Mouse (Mus musculus) limb, embryonic 14.5 days (tissue): ENCODE measurements around the gene 1700018B08Rik. TPM values are rescaled to one million over a fixed set of nuclear protein-coding genes. Genes with fewer than 3 reads are reported as not detected.

Experiments used
- ATAC-seq: fragments of 200-750 bp; cut with Nextera tagmentation; 2 replicates; pipeline ENCODE4 v1.8.0; 2017; ENCODE audit warnings: low read depth, moderate number of reproducible peaks, moderate TSS enrichment; ENCODE audit not compliant: low FRiP score
- DNase-seq: peaks from one replicate; pipeline ENCODE4 v3.0.0-alpha.2; 2015; ENCODE audit warnings: low spot score
- H3K27ac ChIP-seq: fragments of 300-500 bp; sonication (generic); replicated peaks from 2 replicates; pipeline ENCODE4 v1.5.1; 2014; ENCODE audit warnings: low read depth, mild to moderate bottlenecking, low read length, moderate library complexity, mixed read lengths
- H3K27me3 ChIP-seq: fragments of 300-500 bp; sonication (generic); 2 replicates; pipeline ENCODE4 v1.6.1; 2014; ENCODE audit warnings: low read length, mixed read lengths; ENCODE audit not compliant: control insufficient read depth, insufficient read depth
- H3K36me3 ChIP-seq: fragments of 300-500 bp; sonication (generic); 2 replicates; pipeline ENCODE4 v1.6.1; 2014; ENCODE audit warnings: mild to moderate bottlenecking, low read length, moderate library complexity, mixed read lengths; ENCODE audit not compliant: control insufficient read depth, insufficient read depth
- H3K4me1 ChIP-seq: fragments of 300-500 bp; sonication (generic); 2 replicates; pipeline ENCODE4 v1.6.1; 2014; ENCODE audit warnings: antibody characterized with exemption, low read length, mixed read lengths; ENCODE audit not compliant: control insufficient read depth, insufficient read depth
- H3K4me2 ChIP-seq: fragments of 300-500 bp; sonication (generic); replicated peaks from 2 replicates; pipeline ENCODE4 v1.6.1; 2014; ENCODE audit warnings: low read depth, mild to moderate bottlenecking, low read length, moderate library complexity; ENCODE audit not compliant: severe bottlenecking
- H3K4me3 ChIP-seq: fragments of 300-500 bp; sonication (generic); replicated peaks from 2 replicates; pipeline ENCODE4 v1.5.1; 2014; ENCODE audit warnings: low read length
- H3K9ac ChIP-seq: fragments of 300-500 bp; sonication (generic); 2 replicates; pipeline ENCODE4 v1.6.1; 2014; ENCODE audit warnings: mild to moderate bottlenecking, low read depth, low read length, moderate library complexity; ENCODE audit not compliant: severe bottlenecking
- H3K9me3 ChIP-seq: fragments of 300-500 bp; sonication (generic); 2 replicates; pipeline ENCODE4 v1.6.1; 2016; ENCODE audit warnings: low read length; ENCODE audit not compliant: control insufficient read depth
- POLR2A ChIP-seq: fragments of 200-500 bp; IDR thresholded peaks from 2 replicates; pipeline ENCODE4 v1.8.0; 2012; ENCODE audit warnings: inconsistent platforms, mild to moderate bottlenecking, moderate library complexity, borderline replicate concordance; ENCODE audit not compliant: insufficient read depth, insufficient read length; ENCODE audit errors: extremely low read depth
- WGBS: fragments of 180-500 bp; shearing (Covaris S2); extraction: QIAGEN DNeasy Blood & Tissue Kit; methylation state at CpG from one replicate; pipeline ENCODE4 v1.1.7; 2014; 5-methylcytosine and 5-hydroxymethylcytosine counted together
- polyA plus RNA-seq, 2 experiments: library from polyadenylated mRNA; depleted of rRNA in 1 of 2; stranded (reverse) in 1 of 2; unstranded in 1 of 2; fragments of >200 nt; fragmentation: Nextera tagmentation in 1 of 2; extraction: Ambion mirVana in 1 of 2; gene quantifications; 2 replicates each; pipeline versions ENCODE4 v1.2.1 to v1.2.3; 2012 to 2014

1700018B08Rik gene
- polyA plus RNA-seq, 2 experiments: not detected

DNA sequence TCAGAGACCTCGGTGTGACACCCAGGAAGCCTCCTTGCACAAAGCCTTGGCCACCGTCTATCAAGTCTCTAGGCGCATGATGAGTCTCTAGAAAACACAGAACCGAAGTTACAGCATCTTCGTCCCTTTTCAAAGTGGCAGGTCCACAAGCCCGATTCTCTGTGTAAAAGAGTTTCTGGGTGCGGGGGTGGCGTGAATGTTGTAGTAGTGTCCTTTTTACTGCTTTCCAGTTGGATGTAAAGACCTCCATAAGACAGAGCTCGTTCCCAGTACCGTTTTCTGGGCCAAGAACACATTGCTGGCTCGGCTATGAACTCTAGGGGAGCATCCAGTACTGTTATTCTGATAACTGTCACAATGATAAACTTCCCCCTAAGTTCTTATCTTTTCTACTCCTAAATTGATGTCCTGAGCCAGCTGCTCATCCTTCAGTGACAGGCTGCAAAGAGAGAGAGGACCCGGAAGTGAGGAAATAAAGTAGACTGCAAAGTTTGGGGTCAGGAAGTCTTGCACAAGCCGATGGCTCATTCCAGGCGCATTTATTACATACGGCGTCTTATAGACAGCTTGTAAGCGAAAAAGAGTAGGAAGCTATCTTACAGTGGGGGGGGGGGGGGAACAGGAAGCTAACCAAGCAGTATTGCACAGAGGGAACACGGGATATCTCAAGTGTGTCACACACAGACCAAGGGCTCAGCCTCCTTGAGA, 18.9 kb downstream of the 1700018B08Rik start:
- ATAC-seq (no peak), DNase-seq (no peak)
- TF ChIP-seq POLR2A: no peak
- Histone ChIP-seq H3K27ac (no peak overlapping the region), H3K4me2 (no peak overlapping the region), H3K36me3 (no peaks in the 10 kb centered on the region), H3K4me3 (no peak overlapping the region), H3K4me1 (peaks cover 5% of the 10 kb centered on the region; the same call in 1 of the 2 replicates), H3K9ac (no peak overlapping the region), H3K9me3 (no peaks in the 10 kb centered on the region), H3K27me3 (no peaks in the 10 kb centered on the region)
- 81% methylated on average over 17 of the region's 18 CpGs for WGBS

DNA sequence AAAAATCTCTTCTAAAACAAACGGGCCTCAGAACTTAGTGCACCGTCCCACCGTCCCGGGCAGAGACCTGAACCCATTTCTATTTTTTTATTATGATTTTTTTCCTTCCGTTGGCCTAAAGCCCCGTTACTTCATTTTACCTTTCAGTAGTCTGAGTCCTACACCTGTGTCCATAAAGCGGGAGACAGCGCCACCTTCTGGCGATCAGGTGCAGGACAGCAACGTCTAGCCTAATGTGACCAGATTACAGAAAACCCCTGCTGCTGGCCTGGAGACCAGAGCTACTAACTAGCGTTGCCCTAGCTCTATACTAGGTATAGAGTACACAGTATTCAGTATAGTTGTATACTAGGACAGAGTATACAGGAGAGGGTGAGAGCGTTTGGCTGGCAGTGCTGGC, 30.7 kb downstream of the 1700018B08Rik start:
- Histone ChIP-seq H3K4me2 (no peak overlapping the region; the same call in 1 of the 2 replicates), H3K9ac (no peak overlapping the region), H3K36me3 (no peaks in the 10 kb centered on the region), H3K9me3 (no peaks in the 10 kb centered on the region), H3K4me1 (peaks cover 4% of the 10 kb centered on the region; the same call in 1 of the 2 replicates), H3K27me3 (no peaks in the 10 kb centered on the region), H3K4me3 (no peak overlapping the region), H3K27ac (no peak overlapping the region)
- DNase-seq: peak; percentile 81
- no peak for TF ChIP-seq POLR2A
- ATAC-seq: peak; percentile 79; the same call in 1 of the 2 replicates
- 5% methylated on average over 12 of the region's 12 CpGs for WGBS

DNA sequence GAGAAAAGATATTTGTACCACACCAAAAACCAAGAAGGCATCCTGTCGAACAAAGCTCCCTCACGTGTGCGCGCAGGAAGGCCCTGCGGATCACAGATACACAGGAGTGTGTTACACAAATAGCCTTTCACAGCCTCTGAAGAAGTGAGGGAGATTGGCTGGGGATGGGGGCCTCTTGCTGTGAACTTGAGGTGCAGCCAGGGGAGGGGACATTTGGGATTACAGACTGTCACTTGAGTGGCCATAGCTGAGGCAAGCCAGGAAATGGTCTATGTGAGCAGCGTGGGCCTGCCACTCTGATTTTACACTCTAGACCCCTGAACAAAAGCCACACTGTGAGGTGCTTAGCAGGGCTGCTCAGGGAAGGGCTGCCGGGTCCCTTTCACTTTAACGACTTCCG, 32.4 kb downstream of the 1700018B08Rik start:
- Histone ChIP-seq H3K9ac (no peak overlapping the region), H3K9me3 (no peaks in the 10 kb centered on the region), H3K4me2 (no peak overlapping the region), H3K27me3 (no peaks in the 10 kb centered on the region), H3K4me1 (peaks cover 4% of the 10 kb centered on the region; the same call in 1 of the 2 replicates), H3K4me3 (no peak overlapping the region), H3K36me3 (no peaks in the 10 kb centered on the region), H3K27ac (no peak overlapping the region)
- ATAC-seq: no peak
- TF ChIP-seq POLR2A: no peak
- DNase-seq: no peak
- 47% methylated on average over 9 of the region's 9 CpGs for WGBS

DNA sequence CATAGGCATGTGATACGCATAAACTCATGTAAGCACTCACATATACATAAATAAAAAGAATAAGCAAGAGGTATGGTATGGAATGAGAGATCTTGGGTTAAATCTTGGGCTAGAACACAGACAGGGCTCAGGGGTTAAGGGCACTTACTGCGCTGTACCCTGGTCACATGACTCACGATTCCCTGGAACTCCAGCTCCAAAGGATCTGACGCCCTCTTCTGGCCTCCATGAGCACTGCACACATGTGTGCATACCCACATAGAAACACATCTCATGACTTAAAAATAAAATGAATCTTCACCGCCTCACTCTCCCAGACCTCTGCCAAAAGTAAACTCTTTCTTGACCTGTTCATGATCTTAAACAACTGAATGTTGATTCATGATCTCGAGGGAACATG, 46.5 kb downstream of the 1700018B08Rik start:
- WGBS: 86% methylated on average over 6 of the region's 6 CpGs
- Histone ChIP-seq H3K4me1 (peaks cover 40% of the 10 kb centered on the region), H3K4me2 (no peak overlapping the region), H3K27me3 (no peaks in the 10 kb centered on the region), H3K9me3 (no peaks in the 10 kb centered on the region), H3K27ac (no peak overlapping the region), H3K36me3 (no peaks in the 10 kb centered on the region), H3K9ac (no peak overlapping the region), H3K4me3 (no peak overlapping the region)
- DNase-seq (no peak), ATAC-seq (no peak)
- TF ChIP-seq POLR2A: no peak

DNA sequence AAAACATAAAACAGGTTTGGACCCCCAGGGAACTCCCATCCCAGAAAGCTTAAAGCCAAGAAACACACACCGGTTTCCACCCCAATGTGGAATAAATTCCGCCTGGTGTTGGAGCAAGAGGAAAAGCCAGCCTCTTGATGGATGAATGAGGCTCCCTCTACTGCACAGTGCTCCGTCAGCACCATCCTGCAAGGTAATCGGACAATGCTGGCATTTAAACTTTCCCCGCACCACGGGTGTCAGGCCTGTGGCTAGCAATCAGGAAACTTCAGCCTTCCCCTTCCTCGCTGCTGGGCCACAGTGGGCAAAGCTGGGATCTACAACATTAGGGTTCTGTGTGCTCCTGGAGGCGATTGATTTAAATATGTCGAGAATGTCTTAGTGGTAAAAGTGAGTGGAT, 52.5 kb downstream of the 1700018B08Rik start:
- peaks cover 16% of the 10 kb centered on the region for H3K4me1 ChIP-seq
- ATAC-seq (peak; percentile 31; the same call in 1 of the 2 replicates), DNase-seq (peak; percentile 31)
- H3K27me3 ChIP-seq: no peaks in the 10 kb centered on the region
- no peak for TF ChIP-seq POLR2A
- H3K4me2 ChIP-seq: no peak overlapping the region
- peak overlapping the region; percentile 67 for H3K27ac ChIP-seq
- H3K4me3 ChIP-seq: no peak overlapping the region
- H3K9me3 ChIP-seq: no peaks in the 10 kb centered on the region
- no peak overlapping the region for H3K9ac ChIP-seq
- WGBS: 29% methylated on average over 9 of the region's 9 CpGs
- H3K36me3 ChIP-seq: no peaks in the 10 kb centered on the region
